Mouse (Mus musculus) Muller cell, postnatal 12 days (primary cell): Measurements from ENCODE around the gene Pex12.
"Not testable (repeated sequence)": the region's sequence is repeated elsewhere in the genome, so short reads cannot be mapped to it uniquely, and the experiment has no call there.

Source experiments
- DNase-seq: peaks from one replicate; pipeline ENCODE4 v3.0.0-alpha.2; 2015; ENCODE audit errors: inconsistent ontology term

Pex12 gene

GRCm38 (mm10) chr11:83302526-83303251 is at the start of gene Pex12:
TSS of gene Pex12 (minus strand) at chr11:83302586.
- DNase-seq, result peak; percentile 96

- DNase-seq, result peak; percentile 11
These were observed 39.4 kb upstream of the Pex12 start for GRCm38 (mm10) chr11:83341716-83342245.

- DNase-seq, result no peak
These were observed 37.3 kb upstream of the Pex12 start for GRCm38 (mm10) chr11:83339705-83340104.

GRCm38 (mm10) chr11:83335826-83336225 is 33.4 kb upstream of the Pex12 start:
- DNase-seq, result no peak

GRCm38 (mm10) chr11:83327427-83327826 is 25.0 kb upstream of the Pex12 start:
- DNase-seq, result peak; percentile 6

GRCm38 (mm10) chr11:83326692-83327091 is 24.3 kb upstream of the Pex12 start:
- not testable (repeated sequence) for DNase-seq

GRCm38 (mm10) chr11:83319048-83319447 is 16.7 kb upstream of the Pex12 start:
- DNase-seq, result no peak

GRCm38 (mm10) chr11:83312471-83312870 is 10.1 kb upstream of the Pex12 start:
- DNase-seq, result no peak

- no peak for DNase-seq
These were observed 4.4 kb upstream of the Pex12 start for GRCm38 (mm10) chr11:83306700-83307253.

- DNase-seq, result no peak
These were observed 2.1 kb upstream of the Pex12 start for GRCm38 (mm10) chr11:83304485-83304884.

- DNase-seq, result peak; percentile 20
These were observed 1.4 kb upstream of the Pex12 start for GRCm38 (mm10) chr11:83303751-83304150.

GRCm38 (mm10) chr11:83302124-83302523 is 262 bp downstream of the Pex12 start:
- no peak for DNase-seq

GRCm38 (mm10) chr11:83301431-83301831 is 955 bp downstream of the Pex12 start:
- DNase-seq, result no peak

GRCm38 (mm10) chr11:83299724-83300123 is 2.7 kb downstream of the Pex12 start:
- DNase-seq, result no peak

- DNase-seq, result peak; percentile 93
These were observed 3.9 kb downstream of the Pex12 start, which contains the start of gene Ap2b1 for GRCm38 (mm10) chr11:83298225-83299195. TSS of gene Ap2b1 (plus strand) at chr11:83299024.

- DNase-seq, result no peak
These were observed 4.6 kb downstream of the Pex12 start for GRCm38 (mm10) chr11:83297816-83298215.

- DNase-seq, result no peak
These were observed 8.3 kb downstream of the Pex12 start for GRCm38 (mm10) chr11:83294133-83294532.

GRCm38 (mm10) chr11:83293182-83293581 is 9.2 kb downstream of the Pex12 start:
- DNase-seq, result no peak

- DNase-seq, result no peak
These were observed 10.2 kb downstream of the Pex12 start for GRCm38 (mm10) chr11:83292251-83292587.

- DNase-seq, result peak; percentile 96
These were observed 10.8 kb downstream of the Pex12 start for GRCm38 (mm10) chr11:83291375-83292250.

- no peak for DNase-seq
These were observed 12.8 kb downstream of the Pex12 start for GRCm38 (mm10) chr11:83289633-83290032.
